12 mouse cellular contexts compared by ENCODE assay signal in the genomic region with DNA sequence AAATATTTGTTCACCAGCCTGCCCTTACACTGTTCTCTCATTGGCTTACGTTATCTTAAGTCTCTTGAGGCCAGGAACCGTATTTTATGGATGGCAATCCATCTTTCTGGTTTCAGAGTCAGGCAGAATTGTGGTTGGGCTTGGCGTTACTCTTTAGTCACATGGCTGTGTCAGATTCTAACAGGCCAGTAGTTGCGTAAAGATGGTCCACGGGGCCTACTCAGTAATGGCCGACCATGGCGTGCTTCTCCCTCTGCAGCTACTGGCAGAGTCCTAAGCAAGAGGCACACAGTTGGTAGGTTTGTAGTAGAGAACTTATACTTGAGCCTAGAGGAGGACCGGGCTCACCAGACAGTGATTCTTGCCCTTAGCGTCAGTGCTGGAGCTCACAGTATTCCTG. TPM values are rescaled to one million over a fixed set of nuclear protein-coding genes. Genes with fewer than 3 reads are reported as not detected.
DNase-seq lines count a peak whose midpoint lies in the region; ATAC-seq and TF ChIP-seq lines count a peak whose summit lies in the region.
"Had no signal": no experiment of that assay in that cellular context is flagged by ENCODE, and none has a peak within 500 bp of the region (broad histone marks: within the 10 kb centered on the region; RNA-seq: fewer than 3 reads in every experiment).

No protein-coding gene starts in this region.

- 75% methylated on average over 9 of the region's 9 CpGs for WGBS in kidney, postnatal 0 days
- 78% methylated on average over 9 of the region's 9 CpGs for WGBS in neural tube, embryonic 14.5 days

- H3K27me3 ChIP-seq in kidney, postnatal 0 days (ENCODE audit: insufficient read depth, low read length), result no peaks in the 10 kb centered on the region
- no peaks in the 10 kb centered on the region for H3K27me3 ChIP-seq in neural tube, embryonic 14.5 days (ENCODE audit: control insufficient read depth, insufficient read depth, low read length)
- H3K27me3 ChIP-seq: Patski had no signal

- TF ChIP-seq CTCF in kidney, postnatal 0 days (IDR thresholded peaks at IDR 0.05; ENCODE audit: low read depth), result no peak

- no peak overlapping the region for H3K4me3 ChIP-seq in kidney, postnatal 0 days (replicated peaks; ENCODE audit: low read depth, low read length)
- H3K4me3 ChIP-seq in neural tube, embryonic 14.5 days (ENCODE audit: low read depth, low read length), result peak overlapping the region; percentile 0; the same call in 1 of the 2 replicates

- H3K27ac ChIP-seq in kidney, postnatal 0 days, result 0 out of 2 replicates have a peak overlapping the region, but pooled peaks have one; percentile 25
- no peak overlapping the region for H3K27ac ChIP-seq in neural tube, embryonic 14.5 days (ENCODE audit: low read depth, low read length)

- peaks cover 8% of the 10 kb centered on the region for H3K4me1 ChIP-seq in kidney, postnatal 0 days (replicated peaks; ENCODE audit: insufficient read depth, low read length)
- peaks cover 17% of the 10 kb centered on the region for H3K4me1 ChIP-seq in neural tube, embryonic 14.5 days (ENCODE audit: control insufficient read depth, insufficient read depth, low read length)

- no peak overlapping the region for H3K4me2 ChIP-seq in kidney, postnatal 0 days (ENCODE audit: low read length)
- H3K4me2 ChIP-seq in neural tube, embryonic 14.5 days (ENCODE audit: low read depth, low read length), result peak overlapping the region; percentile 74; the same call in 1 of the 2 replicates

- peak; percentile 56 for DNase-seq in gastrocnemius, adult 18-20 months (ENCODE audit: low spot score)
- DNase-seq in gastrocnemius, postnatal 4 days (ENCODE audit: low spot score in 2 of 2), result no peak
- peak; percentile 68 for DNase-seq in kidney, postnatal 0 days (ENCODE audit: low spot score)
- DNase-seq in kidney, adult 18-20 months, result no peak
- peak; percentile 37 for DNase-seq in gastrocnemius, postnatal 25 days
- no peak for DNase-seq in spleen, adult 12 weeks (ENCODE audit: low spot score)
- DNase-seq in ovary, postnatal 36 days (ENCODE audit: low spot score), result no peak
- DNase-seq: cerebellum, postnatal 25 days; lung, adult 18-20 months had no signal

- no peaks in the 10 kb centered on the region for H3K9me3 ChIP-seq in kidney, postnatal 0 days (replicated peaks; ENCODE audit: low read length)
- H3K9me3 ChIP-seq in neural tube, embryonic 14.5 days (ENCODE audit: control insufficient read depth, low read length), result no peaks in the 10 kb centered on the region

- no peak for ATAC-seq in kidney, postnatal 0 days (replicated peaks; ENCODE audit: low FRiP score, low read depth)
- ATAC-seq in neural tube, embryonic 14.5 days (ENCODE audit: low read depth), result no peak
- ATAC-seq: midbrain, embryonic 16.5 days; Patski had no signal

- no peaks in the 10 kb centered on the region for H3K36me3 ChIP-seq in kidney, postnatal 0 days (ENCODE audit: insufficient read depth, low read length)
- H3K36me3 ChIP-seq in neural tube, embryonic 14.5 days (ENCODE audit: control insufficient read depth, insufficient read depth, low read length), result no peaks in the 10 kb centered on the region

- H3K9ac ChIP-seq in kidney, postnatal 0 days (ENCODE audit: low read depth, low read length), result no peak overlapping the region
- H3K9ac ChIP-seq in neural tube, embryonic 14.5 days (replicated peaks; ENCODE audit: low read depth, low read length), result no peak overlapping the region

RNA-seq across cellular contexts. Expression of a gene that starts 6.8 kb away (rescaled TPM):
- 1 to 10 TPM; 4.3 to 4.7 TPM for total RNA-seq in gastrocnemius, adult 18-20 months (2021)
- 10 to 100 TPM; 26.0 to 31.0 TPM for total RNA-seq in gastrocnemius, postnatal 4 days (2021)
- polyA plus RNA-seq in kidney, postnatal 0 days (2015; fragmentation: Nextera tagmentation; extraction: Ambion mirVana), result 21.9 and 22.8 TPM in 2 replicates
- 1 to 10 TPM; 6.3 to 7.2 TPM for total RNA-seq in gastrocnemius, postnatal 25 days (2021)
- 36.0 and 40.8 TPM in 2 replicates for polyA plus RNA-seq in neural tube, embryonic 14.5 days (2014; fragmentation: Nextera tagmentation; extraction: Ambion mirVana)

RNA-seq across cellular contexts. Expression of a gene that starts 6.9 kb away (rescaled TPM):
- 10 to 100 TPM; 39.6 to 43.4 TPM for total RNA-seq in gastrocnemius, adult 18-20 months (2021)
- 10 to 100 TPM; 48.1 to 49.1 TPM for total RNA-seq in gastrocnemius, postnatal 4 days (2021)
- 49.9 and 50.3 TPM in 2 replicates for polyA plus RNA-seq in kidney, postnatal 0 days (2015; fragmentation: Nextera tagmentation; extraction: Ambion mirVana)
- 10 to 100 TPM; 47.3 to 56.5 TPM for total RNA-seq in gastrocnemius, postnatal 25 days (2021)
- 91.4 and 94.7 TPM in 2 replicates for polyA plus RNA-seq in neural tube, embryonic 14.5 days (2014; fragmentation: Nextera tagmentation; extraction: Ambion mirVana)

Comparison
In these comparisons a context has a peak if more than half of its experiments do, and no peak if none do; other contexts are left out.
1. DNase-seq: peak in gastrocnemius, adult 18-20 months (single experiment), kidney, postnatal 0 days (single experiment) and gastrocnemius, postnatal 25 days (single experiment); none in gastrocnemius, postnatal 4 days (0 of 2), kidney, adult 18-20 months (single experiment), spleen, adult 12 weeks (single experiment) and ovary, postnatal 36 days (single experiment).